Mouse (Mus musculus) neural tube, embryonic 11.5 days (tissue): ENCODE measurements around the gene Gm11757. TPM values are rescaled to one million over a fixed set of nuclear protein-coding genes. Genes with fewer than 3 reads are reported as not detected.
"Not testable (repeated sequence)": the region's sequence is repeated elsewhere in the genome, so short reads cannot be mapped to it uniquely, and the experiment has no call there.

Source experiments
- ATAC-seq: fragments of 200-750 bp; cut with Nextera tagmentation; 2 replicates; pipeline ENCODE4 v1.8.0; 2017; ENCODE audit warnings: moderate number of reproducible peaks, mild to moderate bottlenecking, moderate TSS enrichment, moderate library complexity; ENCODE audit not compliant: insufficient read depth, low FRiP score, low TSS enrichment
- DNase-seq: peaks from one replicate; pipeline ENCODE4 v3.0.0-alpha.2; 2015; ENCODE audit warnings: low spot score
- H3K27ac ChIP-seq: fragments of 300-500 bp; sonication (generic); 2 replicates; pipeline ENCODE4 v1.5.1; 2014; ENCODE audit warnings: low read depth, mild to moderate bottlenecking, low read length
- H3K27me3 ChIP-seq: fragments of 300-500 bp; sonication (generic); 2 replicates; pipeline ENCODE4 v1.6.1; 2014; ENCODE audit warnings: mild to moderate bottlenecking, low read length, mixed read lengths; ENCODE audit not compliant: control insufficient read depth, insufficient read depth
- H3K36me3 ChIP-seq: fragments of 300-500 bp; sonication (generic); 2 replicates; pipeline ENCODE4 v1.6.1; 2014; ENCODE audit warnings: mild to moderate bottlenecking, low read length, moderate library complexity, mixed read lengths; ENCODE audit not compliant: control insufficient read depth, insufficient read depth
- H3K4me1 ChIP-seq: fragments of 300-500 bp; sonication (generic); 2 replicates; pipeline ENCODE4 v1.6.1; 2014; ENCODE audit warnings: low read length, mixed read lengths; ENCODE audit not compliant: control insufficient read depth, insufficient read depth
- H3K4me2 ChIP-seq: fragments of 300-500 bp; sonication (generic); 2 replicates; pipeline ENCODE4 v1.6.1; 2014; ENCODE audit warnings: low read depth, mild to moderate bottlenecking, moderate library complexity
- H3K4me3 ChIP-seq: fragments of 300-500 bp; sonication (generic); 2 replicates; pipeline ENCODE4 v1.5.1; 2014; ENCODE audit warnings: low read depth, low read length
- H3K9ac ChIP-seq: fragments of 300-500 bp; sonication (generic); 2 replicates; pipeline ENCODE4 v1.6.1; 2014; ENCODE audit warnings: mild to moderate bottlenecking, low read length
- H3K9me3 ChIP-seq: fragments of 300-500 bp; sonication (generic); 2 replicates; pipeline ENCODE4 v1.6.1; 2016; ENCODE audit warnings: low read length; ENCODE audit not compliant: control insufficient read depth
- WGBS: fragments of 180-500 bp; shearing (Covaris S2); extraction: QIAGEN DNeasy Blood & Tissue Kit; methylation state at CpG from one replicate; pipeline ENCODE4 v1.1.7; 2014; 5-methylcytosine and 5-hydroxymethylcytosine counted together
- polyA plus RNA-seq: library from polyadenylated mRNA; unstranded; fragments of >200 nt; fragmentation: Nextera tagmentation; extraction: Ambion mirVana; gene quantifications from 2 replicates; pipeline ENCODE4 v1.2.1, GENCODE M21; 2014

Gene Gm11757
- not detected in 2 replicates for polyA plus RNA-seq

GRCm38 (mm10) chr4:73891012-73891411 is at the start of gene Gm11757:
TSS of gene Gm11757 (minus strand) at chr4:73891112.
- H3K9ac ChIP-seq, H3K4me1 ChIP-seq, DNase-seq, H3K36me3 ChIP-seq, H3K4me3 ChIP-seq, H3K27me3 ChIP-seq, ATAC-seq, H3K27ac ChIP-seq, H3K4me2 ChIP-seq, H3K9me3 ChIP-seq: not testable (repeated sequence)
- WGBS, result no CpG with 5 or more reads among the region's 4 CpGs

- H3K4me1 ChIP-seq, ATAC-seq, DNase-seq, H3K4me2 ChIP-seq, H3K4me3 ChIP-seq, H3K27ac ChIP-seq, H3K9ac ChIP-seq, H3K36me3 ChIP-seq, H3K27me3 ChIP-seq, H3K9me3 ChIP-seq: not testable (repeated sequence)
- 84% methylated on average over 6 of the region's 6 CpGs for WGBS
These were observed 29.7 kb upstream of the Gm11757 start, which contains the start of gene Gm11756 for GRCm38 (mm10) chr4:73920660-73921059. TSS of gene Gm11756 (minus strand) at chr4:73920760.

- H3K4me1 ChIP-seq, H3K36me3 ChIP-seq, H3K27ac ChIP-seq, H3K4me2 ChIP-seq, DNase-seq, H3K27me3 ChIP-seq, H3K4me3 ChIP-seq, H3K9ac ChIP-seq, ATAC-seq, H3K9me3 ChIP-seq: not testable (repeated sequence)
- WGBS, result no CpG with 5 or more reads among the region's 4 CpGs
These were observed 14.9 kb upstream of the Gm11757 start, which contains the start of gene Gm13871 for GRCm38 (mm10) chr4:73905853-73906252. TSS of gene Gm13871 (minus strand) at chr4:73905953.

- H3K27ac ChIP-seq, DNase-seq, H3K9me3 ChIP-seq, H3K4me1 ChIP-seq, H3K4me3 ChIP-seq, H3K4me2 ChIP-seq, ATAC-seq, H3K27me3 ChIP-seq, H3K9ac ChIP-seq, H3K36me3 ChIP-seq: not testable (repeated sequence)
- WGBS, result no CpG with 5 or more reads among the region's 4 CpGs
These were observed 14.7 kb downstream of the Gm11757 start, which contains the start of gene Gm11758 for GRCm38 (mm10) chr4:73876166-73876565. TSS of gene Gm11758 (minus strand) at chr4:73876266.

Other genes with a start within 250 kb of the Gm11757 start
- not detected in 2 replicates for gene Gm11239, start 222.8 kb downstream of the Gm11757 start, polyA plus RNA-seq
- gene Gm428, start 207.6 kb downstream of the Gm11757 start, polyA plus RNA-seq, result not detected in 2 replicates
- gene Rasef, start 100.1 kb downstream of the Gm11757 start, polyA plus RNA-seq, result 0.42 and 0.61 TPM in 2 replicates
- not detected in 2 replicates for gene Gm11758, start 14.8 kb downstream of the Gm11757 start, polyA plus RNA-seq
- gene Gm13871, start 14.8 kb upstream of the Gm11757 start, polyA plus RNA-seq, result not detected in 2 replicates
- gene Gm11756, start 29.6 kb upstream of the Gm11757 start, polyA plus RNA-seq, result 0.25 TPM in 1 of 2 replicates, not detected in the other
- 4.4 and 6.1 TPM in 2 replicates for gene 2310002L09Rik, start 59.7 kb upstream of the Gm11757 start, polyA plus RNA-seq
- 4.4 and 4.5 TPM in 2 replicates for gene Frmd3, start 122.3 kb upstream of the Gm11757 start, polyA plus RNA-seq